Mouse (Mus musculus) layer of hippocampus, postnatal 10 days (tissue): ENCODE measurements at regions not wholly inside any gene's neighbourhood (a gene's known extent, or its start where the extent isn't known, plus 50 kb on each side); places are given as distances from the start of the nearest gene placed in this dataset.
"Not testable (repeated sequence)": the region's sequence is repeated elsewhere in the genome, so short reads cannot be mapped to it uniquely, and the experiment has no call there.

Experiments
- DNase-seq, 2 experiments: peaks; one replicate each; pipeline ENCODE4 v3.0.0; 2021; ENCODE audit warnings: low spot score in 2 of 2

GRCm38 (mm10) chr19:32972116-32972515 lies 214.8 kb downstream of the Pten start:
- no peak for DNase-seq

- no peak for DNase-seq
These were observed 215.8 kb downstream of the Pten start for GRCm38 (mm10) chr19:32973130-32973529.

DNA sequence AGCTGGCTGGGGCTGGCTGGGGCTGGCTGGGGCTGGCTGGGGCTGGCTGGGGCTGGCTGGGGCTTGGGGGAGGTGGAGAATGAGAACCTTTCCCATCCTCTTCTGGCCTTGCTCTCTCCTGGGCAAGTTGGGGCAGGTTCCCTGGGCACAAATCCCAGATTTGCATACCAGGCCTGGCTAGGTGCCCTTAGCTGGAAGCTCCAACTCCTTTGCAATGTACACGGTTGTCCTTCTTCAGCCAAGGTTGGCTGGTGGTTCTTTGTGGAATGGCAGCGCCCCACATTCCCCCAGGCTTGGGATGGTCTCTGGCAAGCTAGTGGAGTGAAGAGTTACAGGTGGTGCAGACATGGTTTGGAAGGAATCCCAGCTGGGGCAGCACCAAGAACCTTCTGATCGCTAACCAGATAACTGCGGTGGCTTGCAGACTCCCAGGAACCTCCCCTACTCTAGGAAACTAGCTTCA lies 217.5 kb downstream of the Pten start:
- peak in 1 of 2 experiments; percentile 28 for DNase-seq

GRCm38 (mm10) chr19:32975303-32975702 lies 218.0 kb downstream of the Pten start:
- no peak for DNase-seq

DNA sequence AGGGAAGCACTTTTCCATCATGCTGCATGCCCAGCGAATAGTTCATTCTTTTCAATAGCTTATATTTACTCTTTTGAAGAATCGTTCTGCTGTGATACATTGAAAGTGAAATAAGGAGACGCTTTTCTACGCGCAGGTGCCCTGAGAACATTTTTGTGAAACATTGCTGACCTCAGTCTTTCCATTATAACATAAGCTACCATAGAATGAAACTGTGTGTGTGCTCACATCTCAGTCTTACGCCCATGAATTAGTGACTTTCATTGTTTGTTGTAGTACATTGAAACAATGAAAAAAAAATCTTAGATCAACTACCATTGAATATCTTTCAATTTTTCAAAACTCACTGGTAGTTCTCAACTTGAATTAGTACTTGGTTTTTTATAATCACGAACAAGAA lies 219.2 kb downstream of the Pten start:
- no peak for DNase-seq

DNA sequence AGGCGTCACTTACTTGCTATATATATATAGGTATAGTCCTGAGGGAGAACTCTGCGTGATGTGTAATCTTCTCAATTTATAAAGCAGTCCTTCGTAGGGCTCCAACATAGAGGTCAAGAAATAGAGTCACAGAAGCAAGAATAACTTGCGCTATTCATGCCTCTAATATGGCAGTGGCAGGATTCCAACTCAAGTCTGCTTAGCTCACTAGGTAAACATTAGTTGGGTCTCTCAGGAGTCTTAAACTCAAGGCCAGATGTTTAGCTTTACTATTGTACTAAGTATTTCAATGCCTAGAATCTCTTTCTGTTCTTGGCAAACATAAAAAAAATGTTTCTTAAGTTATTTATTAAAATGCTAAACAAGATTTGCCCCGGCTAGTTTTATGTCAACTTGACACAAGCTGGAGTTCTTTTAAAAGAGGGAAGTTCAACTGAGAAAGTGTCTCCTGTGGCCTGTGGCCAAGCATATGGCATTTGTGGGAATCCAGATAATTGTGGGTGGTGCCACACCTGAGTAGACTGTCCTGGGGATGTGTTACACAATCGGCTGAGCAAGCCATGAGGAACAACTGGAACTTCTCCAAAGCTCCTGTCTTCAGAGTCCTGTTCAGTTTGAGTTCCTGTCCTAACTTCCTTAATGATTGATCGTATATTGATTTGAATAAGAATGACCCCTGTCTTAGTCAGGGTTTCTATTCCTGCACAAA lies 220.9 kb downstream of the Pten start:
- no peak for DNase-seq

DNA sequence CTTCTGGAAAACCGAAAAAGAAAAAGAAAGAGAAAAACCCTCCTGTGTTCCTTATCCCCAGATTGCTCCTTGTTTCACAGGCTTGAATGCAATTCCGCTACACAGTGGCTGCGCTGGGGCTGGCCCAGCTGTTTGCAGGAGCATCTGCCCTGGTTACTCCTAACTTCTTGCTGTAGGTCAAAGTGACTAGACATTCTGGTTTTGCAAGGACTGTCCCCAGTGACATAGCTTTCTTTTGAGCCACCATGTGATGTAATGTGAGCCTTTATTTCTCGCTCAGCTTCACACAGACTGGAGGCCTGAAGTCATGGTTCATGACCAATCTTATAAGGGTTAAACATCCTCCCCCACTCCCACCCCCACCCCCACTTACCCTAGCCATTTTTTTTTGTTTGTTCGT lies 222.8 kb downstream of the Pten start:
- DNase-seq: no peak

DNA sequence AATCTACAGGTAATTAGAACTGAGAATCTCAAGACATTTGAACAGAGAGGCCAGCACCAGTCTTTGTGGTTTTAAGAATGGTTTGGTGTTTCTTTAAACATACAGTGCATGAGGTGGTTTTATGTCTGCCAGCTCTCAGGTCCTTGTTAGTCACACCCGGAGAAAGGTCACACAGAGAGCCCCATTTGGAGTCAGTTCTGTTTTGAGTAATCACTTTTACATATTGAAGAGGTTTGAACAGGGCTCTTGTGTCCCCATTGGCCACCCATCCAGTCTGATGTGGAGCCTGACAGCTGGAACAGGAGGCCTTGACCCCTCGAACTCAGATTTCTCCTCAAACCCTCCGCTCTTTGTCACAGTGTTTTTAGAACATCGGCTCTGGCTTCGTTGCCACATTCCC lies 231.4 kb downstream of the Pten start:
- DNase-seq: no peak

GRCm38 (mm10) chr19:32989346-32989745 lies 232.0 kb downstream of the Pten start:
- DNase-seq: no peak

DNA sequence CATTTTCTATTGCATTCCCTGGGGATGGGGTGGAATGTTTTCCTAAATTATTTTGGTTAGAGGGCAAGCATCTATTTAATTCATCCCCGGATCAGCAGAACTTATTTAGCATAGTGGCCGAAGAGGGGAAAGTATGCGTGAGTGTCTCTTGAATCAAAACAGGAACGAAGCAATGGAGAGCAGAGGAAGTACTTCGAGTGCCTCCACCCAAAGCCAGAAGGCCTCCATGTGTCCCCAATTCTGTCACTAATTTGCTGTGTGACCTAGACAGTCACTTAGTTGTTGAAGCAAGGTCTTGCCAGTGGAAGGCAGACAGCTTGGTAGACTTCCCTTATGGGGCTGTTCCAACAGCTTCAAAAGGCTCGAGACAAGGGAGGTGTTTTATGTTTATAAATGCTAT lies 233.3 kb downstream of the Pten start:
- DNase-seq: no peak

DNA sequence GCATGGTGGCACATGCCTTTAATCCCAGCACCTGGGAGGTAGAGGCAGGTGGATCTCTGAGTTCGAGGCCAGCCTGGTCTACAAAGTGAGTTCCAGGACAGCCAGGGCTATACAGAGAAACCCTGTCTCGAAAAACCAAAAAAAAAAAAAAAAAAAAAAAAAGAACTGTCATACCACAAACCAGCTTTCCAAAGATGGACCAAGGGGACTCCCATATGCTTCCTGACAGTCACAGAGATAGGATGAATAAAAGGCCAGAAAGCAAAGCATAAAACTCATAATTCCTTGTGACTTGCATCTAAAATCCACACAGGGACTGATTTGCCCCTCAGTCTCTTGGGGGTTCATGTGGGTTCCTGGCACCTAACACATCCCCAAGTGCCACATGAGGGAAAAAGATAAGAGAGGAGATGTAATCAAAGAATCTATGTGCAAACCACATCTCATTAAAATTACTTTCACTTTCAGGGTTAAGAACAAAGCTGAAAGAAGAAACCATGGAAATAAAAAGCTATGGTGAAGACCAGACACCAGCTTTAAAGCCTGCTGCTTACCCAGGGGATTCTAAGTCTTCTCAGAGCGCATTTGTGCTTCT lies 241.4 kb downstream of the Pten start:
- DNase-seq: no peak

DNA sequence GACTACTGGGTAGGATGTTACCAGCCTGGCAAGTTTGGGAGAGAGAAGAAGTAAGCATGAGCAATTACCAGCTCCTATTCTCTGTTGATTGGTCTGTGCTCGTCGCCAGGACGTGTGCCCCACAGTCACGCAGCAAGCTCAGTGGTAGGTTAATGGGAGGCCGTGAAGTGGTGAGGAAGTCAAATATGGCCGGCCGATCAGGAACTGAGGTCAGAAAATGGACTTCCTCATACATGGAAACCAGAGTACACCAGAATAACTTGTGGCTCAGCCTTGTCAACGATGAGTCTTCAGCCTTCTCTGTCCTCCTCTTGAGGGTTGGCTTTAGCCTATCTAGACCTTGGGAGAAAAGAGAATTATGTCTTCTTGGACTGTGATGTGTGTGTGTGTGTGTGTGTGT lies 250.3 kb downstream of the Pten start:
- DNase-seq: no peak

- no peak for DNase-seq
These were observed 250.8 kb downstream of the Pten start for GRCm38 (mm10) chr19:33008076-33008475.

DNA sequence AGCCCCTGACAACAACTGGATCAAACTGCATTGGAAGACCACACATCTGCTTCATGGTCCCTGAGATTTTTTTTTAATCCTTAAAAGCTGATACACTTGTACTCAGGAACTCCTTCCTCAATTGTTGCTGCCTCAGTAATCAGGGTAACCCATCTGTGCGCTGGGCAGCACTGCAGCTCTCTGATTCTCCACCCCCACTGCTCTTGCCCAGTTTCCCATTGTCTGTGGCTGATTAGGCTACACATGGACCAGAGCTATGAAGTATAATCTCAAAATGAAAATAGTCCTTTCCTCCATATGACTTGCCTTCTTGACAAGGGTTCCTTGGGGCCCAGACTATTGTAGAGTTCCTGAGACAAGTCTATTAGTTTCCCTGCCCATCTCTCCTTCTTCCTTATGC lies 251.5 kb downstream of the Pten start:
- DNase-seq: no peak

DNA sequence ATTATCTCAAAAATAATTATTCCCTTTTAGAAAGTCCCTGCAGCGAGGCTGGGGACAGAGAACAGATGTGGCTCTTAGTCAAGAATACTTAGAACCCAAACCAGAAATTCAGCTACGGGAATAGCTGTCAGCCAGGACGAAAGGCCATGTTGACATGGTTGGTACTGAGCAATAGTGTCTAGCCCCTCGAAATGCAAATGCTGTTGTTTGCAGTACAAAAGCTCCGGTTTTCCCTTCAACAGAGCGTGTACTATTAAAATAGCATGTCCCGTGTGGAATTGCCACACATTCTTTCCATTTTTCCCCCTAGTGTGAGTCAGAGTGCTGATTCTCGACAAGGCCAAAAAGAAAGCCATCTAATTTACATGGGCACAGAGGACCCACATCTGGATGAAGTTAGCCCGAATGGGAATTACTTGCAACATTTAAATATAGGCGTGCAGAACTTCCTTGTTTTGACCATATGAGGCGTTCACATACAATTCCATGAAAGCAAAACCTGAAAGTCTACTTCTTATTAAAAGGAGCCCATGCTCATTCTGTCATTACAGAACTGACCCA lies 253.7 kb downstream of the Pten start:
- no peak for DNase-seq

GRCm38 (mm10) chr19:33014879-33015278 lies 257.6 kb downstream of the Pten start:
- DNase-seq: not testable (repeated sequence)

DNA sequence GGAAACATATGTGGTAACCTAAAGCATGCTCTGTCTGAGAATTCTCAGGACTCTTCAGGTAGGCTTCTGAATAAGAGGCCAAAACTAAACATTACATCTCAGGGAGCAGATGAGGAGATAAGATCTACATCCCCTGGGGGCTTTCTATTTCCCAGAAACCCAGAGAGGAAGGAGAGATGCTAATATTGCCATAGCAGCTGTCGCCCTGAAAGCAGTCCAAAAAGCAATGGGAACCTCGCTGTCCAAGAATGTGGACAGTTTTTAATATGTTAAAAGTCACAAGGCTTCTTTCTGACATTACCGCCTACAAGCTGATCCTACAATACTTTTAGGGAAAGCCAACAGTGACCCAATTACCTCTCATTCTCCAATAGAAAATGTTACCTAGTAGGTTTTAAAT lies 263.9 kb downstream of the Pten start:
- DNase-seq: no peak

- DNase-seq: no peak
These were observed 265.6 kb downstream of the Pten start for GRCm38 (mm10) chr19:33022839-33023428.

DNA sequence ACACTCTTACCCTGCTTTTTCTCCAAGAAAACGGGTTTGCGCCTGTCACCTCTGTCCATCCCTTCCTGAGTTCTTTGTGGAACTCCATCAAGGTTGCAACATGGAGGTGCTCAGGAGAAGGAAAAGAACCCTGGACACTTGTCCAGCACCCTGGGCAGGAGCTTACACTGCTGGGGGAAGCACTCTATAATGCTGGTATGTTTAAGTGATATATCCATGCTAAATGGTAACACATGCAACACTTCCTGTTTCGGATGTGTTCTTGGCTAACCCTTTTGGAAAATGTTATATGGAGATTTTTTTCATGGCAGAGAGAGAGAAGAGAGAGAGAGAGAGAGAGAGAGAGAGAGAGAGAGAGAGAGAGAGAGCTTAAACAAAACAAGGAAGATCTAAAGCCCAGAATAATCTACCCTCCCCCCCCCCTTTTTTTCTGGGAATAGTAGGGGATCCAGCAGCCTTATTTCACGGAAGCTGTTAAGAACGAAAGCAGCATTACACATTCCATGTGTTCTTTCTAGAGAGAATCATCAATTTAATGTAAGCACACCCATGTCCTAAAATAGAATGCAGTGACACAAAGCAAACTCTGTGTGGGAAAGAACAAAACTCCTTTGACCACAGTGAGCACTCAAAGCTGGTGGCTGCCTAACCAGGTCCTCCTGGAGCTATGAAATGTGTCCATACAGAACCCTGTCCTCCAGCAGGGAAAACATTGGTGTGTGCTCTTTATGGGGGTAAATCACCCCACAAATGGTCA lies 272.6 kb downstream of the Pten start:
- no peak for DNase-seq

DNA sequence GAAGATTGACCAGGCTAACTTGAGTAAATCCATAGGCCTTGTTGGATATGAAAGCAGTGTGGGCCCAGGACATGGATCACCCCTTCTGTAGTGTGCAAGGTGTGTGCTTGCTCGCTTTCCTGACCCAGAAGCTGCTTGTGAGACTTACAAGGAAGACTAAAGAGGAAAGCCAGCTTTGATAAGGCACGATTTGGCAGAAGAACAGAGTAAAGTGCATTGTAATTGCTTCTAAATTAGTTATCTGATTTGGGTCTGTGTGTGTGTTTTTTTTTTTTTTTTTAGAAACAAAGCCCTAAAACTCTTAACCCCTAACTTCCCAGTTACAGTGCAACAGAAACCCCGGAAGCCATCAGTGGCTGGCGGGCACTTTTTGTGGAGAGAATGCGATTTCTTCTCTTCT lies 283.2 kb downstream of the Pten start:
- no peak for DNase-seq

DNA sequence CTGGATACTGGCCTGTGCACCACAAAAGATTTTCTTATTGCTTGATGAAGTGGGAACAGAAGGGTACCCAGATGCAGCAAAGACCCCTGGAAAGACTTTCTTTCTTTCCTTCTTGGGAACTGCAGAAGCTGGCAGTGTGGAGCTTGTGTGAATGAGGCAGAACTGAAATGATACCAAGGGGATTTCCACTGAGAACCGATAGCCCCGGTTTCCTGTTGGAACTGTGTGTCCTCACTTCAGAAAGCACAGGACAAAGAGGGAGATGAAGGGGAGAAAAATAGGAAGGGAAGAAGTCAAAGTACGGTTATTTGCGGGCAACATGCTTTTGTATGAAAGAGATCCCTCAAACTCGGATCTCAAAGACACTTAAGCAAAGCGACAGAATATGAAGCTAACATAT lies 283.7 kb downstream of the Pten start:
- no peak for DNase-seq

DNA sequence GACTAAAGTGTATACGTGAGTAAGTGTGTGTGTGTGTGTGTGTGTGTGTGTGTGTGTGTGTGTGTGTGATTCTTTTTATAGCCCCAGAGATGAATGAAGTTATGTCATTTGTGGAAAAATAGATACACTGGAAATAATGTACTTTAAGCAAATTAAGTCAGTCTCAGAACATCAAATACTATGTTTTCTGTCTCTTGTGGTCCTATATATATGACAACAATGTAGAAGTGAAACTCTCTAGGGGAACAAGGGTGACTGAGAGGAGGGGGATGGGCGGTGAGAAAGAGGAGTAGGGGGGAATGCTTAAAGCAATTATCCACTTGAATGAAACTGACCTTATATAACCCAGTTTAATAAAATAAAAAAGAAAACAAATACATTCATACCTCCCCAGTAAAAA lies 285.5 kb downstream of the Pten start:
- no peak for DNase-seq
